Mouse (Mus musculus) urinary bladder, adult 2 months (tissue): ENCODE results near the gene Tmem121. TPM values are rescaled to one million over a fixed set of nuclear protein-coding genes. Genes with fewer than 3 reads are reported as not detected.
"Not testable (repeated sequence)": the region's sequence is repeated elsewhere in the genome, so short reads cannot be mapped to it uniquely, and the experiment has no call there.

Source experiments
- DNase-seq: peaks from one replicate; pipeline ENCODE4 v3.0.0; 2022; ENCODE audit warnings: low spot score
- polyA plus RNA-seq: library from polyadenylated mRNA; depleted of rRNA; stranded (reverse); fragments of >200 nt; gene quantifications from 2 replicates; pipeline ENCODE4 v1.2.3, GENCODE M21; 2012; rRNA removed

Gene Tmem121
- polyA plus RNA-seq, 1 experiment = 0.98 TPM

DNA sequence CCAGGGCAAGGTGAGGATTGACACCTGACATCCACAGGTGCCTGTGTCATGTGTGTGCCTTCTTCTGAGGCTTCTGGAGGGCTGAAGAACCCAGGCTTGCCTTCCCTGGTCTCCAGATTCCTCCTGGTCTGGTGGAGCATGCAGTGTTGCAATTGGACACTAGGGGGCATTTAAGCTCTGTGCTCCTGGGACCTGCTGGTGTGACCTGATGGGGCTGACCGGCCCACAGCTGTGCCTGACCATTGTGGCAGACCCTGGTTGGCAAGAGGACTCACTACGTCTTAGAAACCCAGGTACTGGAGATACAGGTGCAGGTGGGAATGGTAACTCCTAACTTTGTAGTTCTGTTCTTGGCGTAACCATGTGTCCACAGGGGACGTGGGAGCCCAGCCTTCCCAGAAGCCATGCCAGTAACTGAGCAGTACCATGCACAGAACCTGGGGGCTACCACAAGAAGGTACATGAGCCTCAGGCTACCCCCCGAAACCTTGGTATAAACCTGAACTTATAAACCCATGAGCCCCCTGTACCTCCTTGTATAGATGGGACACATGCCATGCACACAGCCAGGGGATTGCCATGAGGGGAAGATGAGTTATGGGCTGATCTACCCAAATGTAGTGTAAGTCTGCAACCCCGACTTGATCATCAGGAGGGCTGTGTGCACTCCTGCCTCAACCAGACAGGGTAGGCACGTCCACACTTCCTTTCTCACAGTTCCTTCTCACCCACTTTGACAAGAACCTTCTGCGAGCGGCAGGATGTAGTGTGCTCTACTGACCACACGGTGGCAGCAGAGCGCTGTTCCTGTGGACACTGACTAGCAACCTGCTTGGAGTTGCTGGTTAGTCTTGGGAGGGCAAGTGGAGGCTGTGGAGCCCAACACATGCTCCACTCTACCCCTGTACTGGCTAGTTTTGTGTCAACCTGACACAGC lies 31.8 kb downstream of the Tmem121 start:
- DNase-seq = peak; percentile 38

DNA sequence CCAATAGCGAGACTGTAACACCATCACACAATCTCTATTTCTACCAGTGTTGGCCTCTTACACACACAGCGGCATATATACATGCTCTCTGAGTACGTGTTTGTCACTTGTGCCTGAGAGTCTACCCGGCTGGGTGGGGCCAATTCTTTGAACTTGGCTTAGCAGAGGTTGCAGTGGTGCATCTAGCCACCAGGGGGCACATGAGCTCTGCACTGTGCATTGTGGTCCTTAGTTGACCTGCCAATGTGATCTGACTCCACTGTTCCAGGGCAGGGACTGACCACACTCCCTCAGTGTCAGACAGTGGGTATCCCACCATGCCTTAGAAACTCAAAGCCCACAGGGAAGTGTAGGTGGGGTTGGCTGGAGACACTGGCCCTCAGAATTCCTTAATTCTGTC lies 34.1 kb downstream of the Tmem121 start:
- no peak for DNase-seq

DNA sequence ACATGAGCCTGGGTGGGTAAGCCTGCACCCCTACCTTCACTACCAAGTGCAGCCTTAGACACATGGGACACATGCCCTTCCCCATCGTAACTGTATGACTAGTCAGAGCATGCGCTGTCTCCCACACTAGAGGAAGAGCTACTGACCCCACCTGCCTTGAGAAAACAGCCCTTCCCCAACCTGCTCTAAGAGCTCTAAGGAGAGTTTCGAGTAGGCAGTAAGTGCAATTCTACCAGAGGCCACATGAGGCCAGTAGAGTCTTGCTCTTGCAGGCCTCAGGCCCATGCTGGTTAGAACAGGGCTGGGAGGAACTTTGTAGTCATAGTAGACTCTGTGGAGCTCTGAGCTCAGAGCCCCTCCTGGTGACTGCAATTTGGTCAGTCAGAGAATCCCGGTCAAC lies 34.7 kb downstream of the Tmem121 start:
- no peak for DNase-seq

GRCm38 (mm10) chr12:113221289-113221688 lies 35.6 kb downstream of the Tmem121 start:
- DNase-seq = peak; percentile 41

DNA sequence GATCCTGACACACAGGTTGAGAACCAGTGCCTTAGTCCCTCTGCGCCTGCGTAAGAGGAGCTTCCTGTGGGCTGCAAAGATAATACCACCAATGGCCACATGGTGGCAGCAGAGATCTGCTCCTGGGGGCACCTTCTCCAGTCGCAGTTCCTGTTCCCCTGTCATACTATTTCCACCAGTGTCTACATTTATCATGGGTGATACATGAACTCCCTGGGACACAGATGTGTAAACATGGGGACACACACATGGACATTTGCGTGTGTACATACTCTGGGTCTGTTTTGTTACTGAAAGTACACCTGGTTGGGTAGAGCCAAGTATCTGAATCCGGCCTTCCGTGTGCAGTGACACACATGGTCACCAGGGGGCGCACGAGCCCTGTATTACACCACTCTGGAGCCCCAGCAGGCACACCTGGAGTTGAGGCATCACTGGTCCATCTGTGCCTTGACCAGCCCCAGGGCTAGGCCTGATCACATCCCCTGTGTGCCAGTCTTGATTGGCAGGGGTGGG lies 36.4 kb downstream of the Tmem121 start:
- peak; percentile 77 for DNase-seq

DNA sequence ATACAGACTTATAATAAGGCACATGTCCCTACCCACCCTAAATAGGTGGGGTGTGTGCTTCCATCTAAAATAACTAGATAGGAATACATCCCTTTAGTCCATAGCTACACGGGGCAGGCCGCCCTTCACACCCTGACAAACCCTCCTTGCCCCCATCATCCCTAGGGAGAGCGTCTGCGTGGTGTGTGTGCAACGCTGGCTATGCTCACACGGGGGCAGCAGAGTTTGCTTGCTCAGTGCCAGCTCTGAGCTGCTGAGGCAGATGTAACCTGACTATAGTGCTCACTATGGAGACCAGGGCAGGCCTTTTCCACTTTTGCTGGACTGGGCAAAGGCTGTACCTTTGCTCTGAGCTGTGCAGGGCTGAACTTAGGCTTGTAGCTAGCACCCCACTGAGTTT lies 37.0 kb downstream of the Tmem121 start:
- no peak for DNase-seq

DNA sequence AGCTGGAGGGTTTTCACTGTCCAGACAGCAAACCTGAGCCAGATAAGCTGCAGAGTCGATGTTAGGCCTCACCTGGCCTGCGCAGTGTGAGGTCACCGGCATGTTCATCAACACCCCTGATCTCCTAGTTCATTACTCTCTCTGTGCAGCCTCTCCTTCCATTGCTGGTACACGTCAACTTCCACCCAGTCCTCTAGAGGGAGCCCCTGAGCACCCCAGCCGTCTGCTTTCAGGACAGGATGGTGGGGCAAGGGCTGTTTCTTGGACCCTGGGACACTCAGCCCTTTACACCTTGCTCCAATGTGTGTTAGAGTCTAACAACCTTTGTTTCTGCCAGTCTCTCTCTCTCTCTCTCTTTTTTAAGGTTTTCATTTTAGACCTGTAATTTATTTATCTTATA lies 38.5 kb downstream of the Tmem121 start:
- DNase-seq = no peak

- no peak for DNase-seq
These were observed 39.0 kb downstream of the Tmem121 start for GRCm38 (mm10) chr12:113224687-113225091.

- DNase-seq = no peak
These were observed 42.4 kb downstream of the Tmem121 start for GRCm38 (mm10) chr12:113227970-113228593.

DNA sequence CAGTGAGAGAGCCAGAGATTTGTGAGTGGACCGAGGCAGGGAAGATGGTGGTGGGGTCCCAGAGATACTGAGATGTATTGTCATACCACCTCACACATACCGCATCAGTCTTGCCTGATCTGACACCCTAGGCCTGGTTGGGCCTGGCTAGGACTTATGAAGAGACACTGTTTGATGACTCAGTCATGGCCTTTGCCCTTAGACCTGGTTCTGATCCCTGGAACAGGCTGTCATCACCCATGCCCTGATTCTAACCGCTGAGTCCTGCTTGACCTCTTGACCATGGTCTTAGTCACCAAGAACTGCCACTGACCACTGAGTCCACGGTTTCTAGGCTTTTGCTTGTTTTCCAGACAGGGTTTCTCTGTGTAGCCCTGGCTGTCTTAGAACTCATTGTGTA lies 45.0 kb downstream of the Tmem121 start:
- DNase-seq = no peak

DNA sequence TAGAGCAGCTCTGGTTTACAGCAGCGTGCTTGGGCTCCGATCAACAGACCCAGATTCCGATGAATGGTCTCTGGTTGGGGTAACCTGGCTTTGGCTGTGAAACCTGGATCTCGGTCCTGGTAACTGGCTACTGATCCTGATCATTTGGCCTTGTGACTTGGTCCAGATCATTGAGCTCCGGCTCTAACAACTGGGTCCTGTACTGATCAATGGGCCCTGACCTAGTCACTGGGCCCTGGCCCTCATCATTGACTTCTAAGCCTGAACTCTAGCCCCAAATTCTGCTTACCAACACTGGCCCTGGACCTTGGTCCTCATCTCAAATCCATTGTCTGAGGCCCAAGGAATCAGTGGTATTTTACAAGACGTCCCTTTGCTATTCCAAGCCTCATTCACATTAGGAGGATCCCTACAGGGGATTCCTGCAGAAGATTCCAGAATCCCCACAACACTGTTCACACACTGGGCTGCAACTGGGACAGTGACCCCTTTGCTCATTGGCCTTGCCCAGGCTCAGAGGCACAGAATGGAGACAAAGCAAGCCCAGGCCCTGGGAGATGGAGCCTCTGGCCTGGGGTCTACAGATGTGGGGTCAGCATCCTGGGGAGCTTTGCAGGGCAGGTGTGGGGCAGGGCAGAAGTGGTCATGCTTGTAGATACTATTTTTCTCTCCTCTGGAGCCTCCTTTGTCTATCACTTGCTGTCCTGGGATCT lies 46.0 kb downstream of the Tmem121 start:
- DNase-seq = not testable (repeated sequence)

DNA sequence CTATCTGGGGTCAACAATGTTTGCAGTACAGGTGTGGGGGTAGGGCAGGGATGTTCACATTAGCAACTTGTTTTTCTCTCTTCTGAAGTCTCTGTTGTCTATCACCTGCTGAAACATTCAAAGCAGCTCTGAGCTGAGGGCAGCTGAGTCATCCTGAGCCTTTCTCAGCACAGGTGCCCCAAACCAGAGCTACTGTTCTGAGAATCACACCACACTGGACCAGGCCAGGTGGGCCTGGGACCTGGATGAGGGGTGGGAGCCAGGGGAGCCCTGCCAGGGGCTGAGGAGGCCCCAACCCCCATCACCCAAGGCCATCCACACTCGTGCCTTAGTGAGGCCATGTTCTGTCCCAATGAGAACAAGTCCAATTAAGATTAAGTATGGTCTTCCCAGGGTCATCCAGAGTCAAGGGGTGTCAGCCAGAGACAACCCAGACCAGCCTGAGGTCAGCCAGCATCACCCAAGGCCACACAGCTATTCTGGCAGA lies 46.6 kb downstream of the Tmem121 start:
- not testable (repeated sequence) for DNase-seq

Other genes with a start within 250 kb of the Tmem121 start
- 42.4 and 54.6 TPM in 2 replicates for gene Nudt14, start 243.8 kb upstream of the Tmem121 start, polyA plus RNA-seq
- 23.9 and 26.8 TPM in 2 replicates for gene Btbd6, start 209.4 kb upstream of the Tmem121 start, polyA plus RNA-seq
- 69.1 and 82.7 TPM in 2 replicates for gene Brf1, start 185.2 kb upstream of the Tmem121 start, polyA plus RNA-seq
- gene Pacs2, start 171.4 kb upstream of the Tmem121 start, polyA plus RNA-seq = 38.9 and 40.9 TPM in 2 replicates
- not detected in 2 replicates for gene Tex22, start 111.4 kb upstream of the Tmem121 start, polyA plus RNA-seq
- 43.1 and 55.5 TPM in 2 replicates for gene Mta1, start 87.7 kb upstream of the Tmem121 start, polyA plus RNA-seq
- gene Crip2, start 45.7 kb upstream of the Tmem121 start, polyA plus RNA-seq = 303 and 339 TPM in 2 replicates
- 805 and 1,244 TPM in 2 replicates for gene Crip1, start 39.6 kb upstream of the Tmem121 start, polyA plus RNA-seq
- gene Tedc1, start 29.5 kb upstream of the Tmem121 start, polyA plus RNA-seq = 1.3 TPM in 2 replicates